Mouse (Mus musculus) MEL (cell line): Measurements from ENCODE around the gene Pinlyp. TPM values are rescaled to one million over a fixed set of nuclear protein-coding genes. Genes with fewer than 3 reads are reported as not detected.

Experiments used
- DNase-seq: peaks from one replicate; pipeline ENCODE4 v3.0.0; 2011; ENCODE audit warnings: low read depth, low spot score
- H3K27ac ChIP-seq: 2 replicates; pipeline ENCODE4 v1.5.1; 2012; ENCODE audit warnings: low read depth, mild to moderate bottlenecking, control low read depth, low read length, moderate library complexity; ENCODE audit not compliant: control insufficient read depth
- H3K27me3 ChIP-seq, 2 experiments: fragments of 150-350 bp in 1 of 2; sonication (generic) in 1 of 2; 2 replicates each; pipeline ENCODE4 v1.6.1; 2012; ENCODE audit warnings: low read length in 2 of 2, mild to moderate bottlenecking in 2 of 2, improper control_type of control experiment in 1 of 2, moderate library complexity in 1 of 2; ENCODE audit not compliant: insufficient read depth in 2 of 2, control insufficient read depth in 1 of 2
- H3K36me3 ChIP-seq, 2 experiments: 2 replicates each; pipeline ENCODE4 v1.6.1; 2012 to 2014; ENCODE audit warnings: low read length in 2 of 2, improper control_type of control experiment in 1 of 2, inconsistent platforms in 1 of 2, mild to moderate bottlenecking in 1 of 2; ENCODE audit not compliant: insufficient read depth in 2 of 2, control insufficient read depth in 1 of 2
- H3K4me1 ChIP-seq, 2 experiments: fragments of 150-350 bp in 1 of 2; sonication (generic) in 1 of 2; 2 replicates each; pipeline ENCODE4 v1.6.1; 2012; ENCODE audit warnings: low read length in 2 of 2, improper control_type of control experiment in 1 of 2, mild to moderate bottlenecking in 1 of 2; ENCODE audit not compliant: insufficient read depth in 2 of 2, control insufficient read depth in 1 of 2
- H3K4me3 ChIP-seq, 2 experiments: fragments of 150-350 bp in 1 of 2; sonication (generic) in 1 of 2; 2 replicates each; pipeline ENCODE4 v1.5.1; 2012; ENCODE audit warnings: low read depth in 2 of 2, low read length in 2 of 2, mild to moderate bottlenecking in 2 of 2, moderate library complexity in 2 of 2, control low read depth in 1 of 2, improper control_type of control experiment in 1 of 2; ENCODE audit not compliant: control insufficient read depth in 1 of 2, insufficient read depth in 1 of 2
- H3K79me2 ChIP-seq: 2 replicates; pipeline ENCODE4 v1.6.1; 2012; ENCODE audit warnings: mild to moderate bottlenecking, low read length, moderate library complexity; ENCODE audit not compliant: control insufficient read depth, poor library complexity, insufficient read depth
- H3K9ac ChIP-seq: 2 replicates; pipeline ENCODE4 v1.6.1; 2012; ENCODE audit warnings: low read depth, mild to moderate bottlenecking, control low read depth, low read length, moderate library complexity; ENCODE audit not compliant: control insufficient read depth, poor library complexity, severe bottlenecking
- H3K9me3 ChIP-seq: fragments of 150-350 bp; sonication (generic); replicated peaks from 2 replicates; pipeline ENCODE4 v1.6.1; 2012; ENCODE audit warnings: mild to moderate bottlenecking, low read length, improper control_type of control experiment, moderate library complexity; ENCODE audit not compliant: insufficient read depth
- CTCF ChIP-seq, 3 experiments: IDR thresholded peaks in 2 of 3; conservative IDR thresholded peaks in 1 of 3; 2 replicates each; pipeline ENCODE4 v1.5.1; 2011 to 2012; ENCODE audit warnings: low read length in 3 of 3, low read depth in 2 of 3, mild to moderate bottlenecking in 2 of 3, improper control_type of control experiment in 1 of 3, inconsistent platforms in 1 of 3, mixed read lengths in 1 of 3, moderate library complexity in 1 of 3; ENCODE audit not compliant: control insufficient read depth in 1 of 3, insufficient read depth in 1 of 3, poor library complexity in 1 of 3, severe bottlenecking in 1 of 3
- EP300 ChIP-seq, 2 experiments: IDR thresholded peaks; 2 replicates each; pipeline ENCODE4 v1.6.1; 2011; ENCODE audit warnings: improper control_type of control experiment in 2 of 2, low read length in 2 of 2, low read depth in 1 of 2, mild to moderate bottlenecking in 1 of 2
- MXI1 ChIP-seq: IDR thresholded peaks from 2 replicates; pipeline ENCODE4 v1.6.1; 2011; ENCODE audit warnings: mild to moderate bottlenecking, low read depth, low read length, improper control_type of control experiment
- MYB ChIP-seq: IDR thresholded peaks from 2 replicates; pipeline ENCODE4 v1.6.1; 2011; ENCODE audit warnings: mild to moderate bottlenecking, low read depth, low read length, improper control_type of control experiment
- NRF1 ChIP-seq: IDR thresholded peaks from 2 replicates; pipeline ENCODE4 v1.6.1; 2014; ENCODE audit warnings: low read depth, mild to moderate bottlenecking, inconsistent platforms, low read length, improper control_type of control experiment, moderate library complexity; ENCODE audit not compliant: poor library complexity, insufficient read depth, severe bottlenecking
- RAD21 ChIP-seq: IDR thresholded peaks from 2 replicates; pipeline ENCODE4 v1.6.1; 2011; ENCODE audit warnings: mild to moderate bottlenecking, low read depth, low read length, improper control_type of control experiment
- RCOR1 ChIP-seq: IDR thresholded peaks from 2 replicates; pipeline ENCODE4 v1.6.1; 2012; ENCODE audit warnings: low read depth, mild to moderate bottlenecking, inconsistent platforms, low read length, improper control_type of control experiment
- SMC3 ChIP-seq: IDR thresholded peaks from 2 replicates; pipeline ENCODE4 v1.6.1; 2011; ENCODE audit warnings: low read depth, low read length, improper control_type of control experiment
- UBTF ChIP-seq: IDR thresholded peaks from 2 replicates; pipeline ENCODE4 v1.6.1; 2012; ENCODE audit warnings: low read depth, mild to moderate bottlenecking, inconsistent platforms, low read length, improper control_type of control experiment, moderate library complexity, borderline replicate concordance; ENCODE audit not compliant: insufficient read depth
- USF2 ChIP-seq, 2 experiments: IDR thresholded peaks; 2 replicates each; pipeline ENCODE4 v1.6.1; 2011 to 2012; ENCODE audit warnings: improper control_type of control experiment in 2 of 2, low read length in 2 of 2, borderline replicate concordance in 1 of 2, inconsistent platforms in 1 of 2, low read depth in 1 of 2, mild to moderate bottlenecking in 1 of 2; ENCODE audit not compliant: insufficient read depth in 1 of 2
- ZC3H11A ChIP-seq: IDR thresholded peaks from 2 replicates; pipeline ENCODE4 v1.6.1; 2012; ENCODE audit warnings: low read depth, mild to moderate bottlenecking, inconsistent platforms, low read length, improper control_type of control experiment
- ZKSCAN1 ChIP-seq: IDR thresholded peaks from 2 replicates; pipeline ENCODE4 v1.6.1; 2012; ENCODE audit warnings: low read depth, mild to moderate bottlenecking, inconsistent platforms, low read length, improper control_type of control experiment, moderate library complexity
- ZNF384 ChIP-seq: IDR thresholded peaks from 2 replicates; pipeline ENCODE4 v1.6.1; 2012; ENCODE audit warnings: low read depth, mild to moderate bottlenecking, inconsistent platforms, low read length, improper control_type of control experiment
- polyA plus RNA-seq, 2 experiments: library from polyadenylated mRNA; stranded (reverse) in 1 of 2; unstranded in 1 of 2; fragments of >175 nt in 1 of 2; fragments of >200 nt in 1 of 2; gene quantifications; 2 replicates each; pipeline versions ENCODE4 v1.2.1 to v1.2.4; 2012; ENCODE audit warnings: low replicate concordance in 2 of 2, low read depth in 1 of 2; ENCODE audit not compliant: insufficient read length in 2 of 2, insufficient read depth in 1 of 2, missing spikeins in 1 of 2
- total RNA-seq: library from RNA; depleted of rRNA; stranded (reverse); fragments of 300-350 nt; gene quantifications from 2 replicates; pipeline ENCODE4 v1.2.3, GENCODE M21; 2012

Pinlyp gene
- total and polyA plus RNA-seq, 3 experiments: not detected

DNA sequence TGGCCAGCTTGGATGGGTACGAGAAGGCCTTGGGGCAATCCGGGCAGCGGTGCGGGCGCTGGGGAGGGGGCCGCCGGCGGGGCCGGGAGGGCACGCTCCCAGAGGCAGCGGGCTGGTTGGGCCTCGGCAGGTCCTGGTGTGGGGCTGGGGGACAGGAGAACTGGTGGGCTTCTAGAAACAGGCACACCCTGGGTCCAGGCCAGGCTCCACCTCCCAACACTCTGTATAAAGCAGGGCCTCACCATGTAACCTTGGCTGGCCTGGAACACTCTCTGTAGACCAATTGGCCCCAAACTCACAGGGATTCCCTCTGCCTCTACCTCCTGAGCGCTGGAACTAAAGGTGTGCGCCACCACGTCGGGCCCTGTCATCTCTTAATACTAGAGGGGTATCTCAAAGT lies 40.1 kb upstream of the Pinlyp start:
- Histone ChIP-seq H3K9me3 (no peaks in the 10 kb centered on the region), H3K27ac (no peak overlapping the region), H3K36me3 (no peaks in the 10 kb centered on the region), H3K9ac (no peak overlapping the region), H3K27me3 (no peaks in the 10 kb centered on the region), H3K4me1 (no peaks in the 10 kb centered on the region), H3K79me2 (no peaks in the 10 kb centered on the region), H3K4me3 (no peak overlapping the region)
- no peak for TF ChIP-seq RCOR1
- no peak for DNase-seq

DNA sequence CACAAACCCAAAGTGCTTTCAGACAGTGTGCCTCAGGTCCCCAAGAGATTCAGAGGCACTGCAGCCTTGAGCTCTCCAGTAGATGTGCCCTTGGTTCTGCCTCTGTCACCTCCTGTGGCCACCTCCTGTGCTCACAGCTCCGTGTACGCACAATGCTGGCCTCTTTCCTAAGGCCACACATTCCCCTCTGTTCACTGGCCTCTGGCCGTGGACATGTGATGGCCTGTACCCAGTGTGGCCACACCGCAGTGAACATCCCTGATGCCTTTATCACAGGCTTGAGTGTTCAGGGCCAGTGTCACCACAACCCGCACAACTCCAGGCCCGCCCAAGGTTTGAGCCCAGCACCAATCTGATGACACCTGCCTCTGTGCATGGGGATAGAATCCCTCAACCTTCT lies 39.0 kb upstream of the Pinlyp start:
- no peaks in the 10 kb centered on the region for H3K27me3 ChIP-seq
- no peak for TF ChIP-seq CTCF (IDR thresholded peaks at IDR 0.05 in 2 of 3, conservative IDR thresholded peaks at IDR 0.05 in 1 of 3; ENCODE audit: control insufficient read depth in 1 of 3, insufficient read depth in 1 of 3, low read depth in 2 of 3, low read length in 3 of 3, poor library complexity in 1 of 3, severe bottlenecking in 1 of 3)
- TF ChIP-seq UBTF: no peak
- TF ChIP-seq MXI1: no peak
- no peak for TF ChIP-seq SMC3
- TF ChIP-seq ZC3H11A: no peak
- TF ChIP-seq USF2 (IDR thresholded peaks at IDR 0.05; ENCODE audit: borderline replicate concordance in 1 of 2, insufficient read depth in 1 of 2, low read depth in 1 of 2, low read length in 2 of 2): no peak
- no peak for TF ChIP-seq EP300 (IDR thresholded peaks at IDR 0.05; ENCODE audit: low read depth in 1 of 2, low read length in 2 of 2)
- TF ChIP-seq ZKSCAN1: no peak
- TF ChIP-seq ZNF384: no peak
- no peak for TF ChIP-seq NRF1
- TF ChIP-seq MYB: no peak
- no peak for TF ChIP-seq RAD21
- H3K9me3 ChIP-seq: no peaks in the 10 kb centered on the region

DNA sequence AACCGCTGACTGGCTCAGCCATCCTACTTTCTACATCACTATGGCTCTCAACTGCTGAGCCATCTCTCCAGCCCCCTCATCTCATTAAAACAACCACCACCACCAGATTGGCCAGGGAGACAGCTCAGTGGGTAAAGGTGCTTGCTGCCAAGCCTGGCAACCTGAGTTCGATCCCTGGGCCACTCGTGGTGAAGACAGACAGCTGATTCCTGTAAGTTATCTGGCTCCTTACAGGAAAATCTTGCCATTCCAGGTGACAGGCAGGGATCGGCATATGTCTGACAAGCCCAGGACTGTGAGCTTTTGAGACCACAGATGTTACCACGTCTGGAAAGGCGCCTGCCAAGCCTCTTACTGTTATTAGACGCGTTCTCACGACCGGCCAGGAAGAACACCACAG lies 31.9 kb upstream of the Pinlyp start:
- Histone ChIP-seq H3K27me3 (no peaks in the 10 kb centered on the region), H3K36me3 (no peaks in the 10 kb centered on the region), H3K79me2 (no peaks in the 10 kb centered on the region; the same call in 1 of the 2 replicates), H3K9me3 (no peaks in the 10 kb centered on the region), H3K4me3 (peak overlapping the region; percentile 85 to 90), H3K4me1 (no peaks in the 10 kb centered on the region), H3K27ac (peak overlapping the region; percentile 98)
- TF ChIP-seq UBTF (no peak), ZC3H11A (no peak)
- TF ChIP-seq, all 39 proteins: peak for 0
- DNase-seq: peak; percentile 57
- peak overlapping the region; percentile 90 for H3K9ac ChIP-seq

More for the DNA sequence above, 39.0 kb upstream of the Pinlyp start:
- H3K4me1 ChIP-seq: no peaks in the 10 kb centered on the region
- no peak overlapping the region for H3K9ac ChIP-seq
- no peaks in the 10 kb centered on the region for H3K79me2 ChIP-seq
- no peaks in the 10 kb centered on the region for H3K36me3 ChIP-seq
- H3K4me3 ChIP-seq: no peak overlapping the region
- H3K27ac ChIP-seq: no peak overlapping the region
- no peak for DNase-seq
